Mouse (Mus musculus): ENCODE measurements around the gene Nudt3.
A peak's percentile ranks its signal among the peaks of the same experiment; 100 is the strongest.

GRCm38 (mm10) chr17:27577468-27577867 is 45.8 kb downstream of the Nudt3 start:
- TF ChIP-seq CTCF (IDR thresholded peaks at IDR 0.05; ENCODE audit: low read depth) (peak; percentile 50), EP300 (IDR thresholded peaks at IDR 0.05; ENCODE audit: low read depth) (no peak)
